Mouse (Mus musculus): ENCODE measurements around the gene Znrf1. TPM values are rescaled to one million over a fixed set of nuclear protein-coding genes. Genes with fewer than 3 reads are reported as not detected.

The Znrf1 gene
- polyA plus RNA-seq, 1 experiment from 2014 or later: 31.1 TPM

DNA sequence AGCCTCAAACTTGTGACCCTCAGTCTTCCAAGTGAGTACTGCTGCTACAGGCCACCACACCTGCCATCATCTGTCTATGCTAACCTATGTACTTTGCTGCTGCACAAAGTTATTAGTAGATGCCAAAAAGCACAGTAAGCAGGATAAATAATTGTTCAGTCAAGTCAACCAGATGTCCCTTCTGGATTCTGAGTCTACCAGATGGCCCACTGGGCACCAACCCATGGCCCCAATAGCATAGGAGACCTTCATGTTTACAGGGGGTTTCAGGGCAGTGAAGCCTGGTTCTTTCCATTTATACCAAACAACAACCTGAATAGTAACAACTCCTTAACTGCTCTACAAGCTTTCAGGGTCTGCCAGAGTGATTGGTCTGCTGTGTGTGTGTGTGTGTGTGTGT, 55.3 kb downstream of the Znrf1 start:
- no peaks in the 10 kb centered on the region for H3K9me3 ChIP-seq
- H3K9ac ChIP-seq: no peak overlapping the region
- ATAC-seq (ENCODE audit: insufficient read depth, low FRiP score, low read depth): no peak
- H3K4me1 ChIP-seq: peaks cover 22% of the 10 kb centered on the region
- H3K36me3 ChIP-seq: no peaks in the 10 kb centered on the region
- no peaks in the 10 kb centered on the region for H3K27me3 ChIP-seq (replicated peaks)
- H3K4me2 ChIP-seq: no peak overlapping the region
- no peak overlapping the region for H3K27ac ChIP-seq
- no peak overlapping the region for H3K4me3 ChIP-seq (replicated peaks)

GRCm38 (mm10) chr8:111592390-111592910, 56.6 kb downstream of the Znrf1 start:
- 65% methylated on average over 7 of the region's 7 CpGs for WGBS
- no peak overlapping the region for H3K9ac ChIP-seq
- H3K27me3 ChIP-seq (replicated peaks): no peaks in the 10 kb centered on the region
- no peak overlapping the region for H3K4me2 ChIP-seq
- no peak overlapping the region for H3K4me3 ChIP-seq (replicated peaks)
- peaks cover 34% of the 10 kb centered on the region for H3K4me1 ChIP-seq
- ATAC-seq (ENCODE audit: insufficient read depth, low FRiP score, low read depth): no peak
- no peak overlapping the region for H3K27ac ChIP-seq
- no peaks in the 10 kb centered on the region for H3K36me3 ChIP-seq
- H3K9me3 ChIP-seq: no peaks in the 10 kb centered on the region

DNA sequence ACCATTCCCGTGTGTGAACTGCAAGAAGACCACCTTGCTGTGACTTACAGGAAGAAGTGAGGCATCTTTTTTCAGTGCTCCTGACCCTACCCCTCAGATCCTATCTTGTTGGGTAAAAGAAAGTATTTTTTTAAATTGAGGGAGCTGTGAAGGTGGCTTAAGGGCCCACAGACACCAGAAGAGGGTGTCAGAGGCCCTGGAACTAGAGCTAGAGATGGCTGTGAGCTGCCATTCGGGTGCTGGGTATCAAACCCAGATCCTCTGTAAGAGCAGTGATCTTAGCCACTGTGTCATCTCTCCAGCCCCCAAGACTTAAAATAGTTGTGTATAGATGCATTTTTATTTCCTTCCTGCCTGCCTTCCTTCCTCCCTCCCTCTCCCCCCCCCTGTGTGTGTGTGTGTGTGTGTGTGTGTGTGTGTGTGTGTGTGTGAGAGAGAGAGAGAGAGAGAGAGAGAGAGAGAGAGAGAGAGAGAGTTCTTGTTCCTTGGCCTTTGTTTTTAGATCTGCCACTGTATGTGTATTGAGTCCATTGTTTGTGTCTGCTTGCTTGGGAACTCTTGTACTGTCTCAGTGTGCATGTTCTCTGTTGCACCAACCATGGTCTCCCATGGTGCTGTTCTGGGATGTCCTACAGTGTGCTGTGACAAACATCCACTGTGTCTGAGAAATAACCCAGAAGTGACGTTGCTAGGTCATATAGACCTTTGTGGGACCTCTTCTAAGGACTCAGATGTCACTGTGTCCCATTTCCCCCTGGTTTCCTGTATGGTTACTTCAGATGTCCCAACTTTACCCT, 58.3 kb downstream of the Znrf1 start:
- H3K9ac ChIP-seq: no peak overlapping the region
- no peak for ATAC-seq (ENCODE audit: insufficient read depth, low FRiP score, low read depth)
- H3K27me3 ChIP-seq (replicated peaks): no peaks in the 10 kb centered on the region
- H3K9me3 ChIP-seq: no peaks in the 10 kb centered on the region
- WGBS: 78% methylated on average over 3 of the region's 3 CpGs
- H3K4me1 ChIP-seq: peaks cover 40% of the 10 kb centered on the region
- H3K4me3 ChIP-seq (replicated peaks): no peak overlapping the region
- H3K36me3 ChIP-seq: no peaks in the 10 kb centered on the region
- H3K27ac ChIP-seq: no peak overlapping the region
- H3K4me2 ChIP-seq: no peak overlapping the region

DNA sequence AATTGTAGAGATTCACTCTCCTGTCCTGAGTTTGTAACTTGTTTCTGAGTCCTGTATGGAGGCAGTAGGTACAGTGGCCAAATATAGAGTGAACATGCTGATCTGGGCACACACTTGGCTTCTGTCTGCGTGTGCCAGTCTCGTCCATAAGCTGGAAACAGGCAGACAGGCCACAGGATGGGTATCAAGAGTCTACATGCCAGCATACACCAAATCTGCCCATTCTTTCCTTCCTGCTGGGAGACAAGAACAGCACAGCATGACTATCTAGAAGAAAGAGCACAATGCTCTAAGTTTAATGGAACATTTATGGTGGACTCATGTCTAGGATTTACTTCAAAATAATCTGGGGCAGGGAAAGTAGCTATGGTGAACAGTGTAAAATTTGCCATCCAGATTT, 59.1 kb downstream of the Znrf1 start:
- H3K4me2 ChIP-seq: no peak overlapping the region
- peaks cover 40% of the 10 kb centered on the region for H3K4me1 ChIP-seq
- H3K9me3 ChIP-seq: no peaks in the 10 kb centered on the region
- H3K4me3 ChIP-seq (replicated peaks): no peak overlapping the region
- 92% methylated on average over 2 of the region's 2 CpGs for WGBS
- H3K27me3 ChIP-seq (replicated peaks): no peaks in the 10 kb centered on the region
- no peak overlapping the region for H3K9ac ChIP-seq
- H3K36me3 ChIP-seq: no peaks in the 10 kb centered on the region
- 0 out of 2 replicates have a peak overlapping the region, but pooled peaks have one; percentile 83 for H3K27ac ChIP-seq
- ATAC-seq (ENCODE audit: insufficient read depth, low FRiP score, low read depth): no peak

DNA sequence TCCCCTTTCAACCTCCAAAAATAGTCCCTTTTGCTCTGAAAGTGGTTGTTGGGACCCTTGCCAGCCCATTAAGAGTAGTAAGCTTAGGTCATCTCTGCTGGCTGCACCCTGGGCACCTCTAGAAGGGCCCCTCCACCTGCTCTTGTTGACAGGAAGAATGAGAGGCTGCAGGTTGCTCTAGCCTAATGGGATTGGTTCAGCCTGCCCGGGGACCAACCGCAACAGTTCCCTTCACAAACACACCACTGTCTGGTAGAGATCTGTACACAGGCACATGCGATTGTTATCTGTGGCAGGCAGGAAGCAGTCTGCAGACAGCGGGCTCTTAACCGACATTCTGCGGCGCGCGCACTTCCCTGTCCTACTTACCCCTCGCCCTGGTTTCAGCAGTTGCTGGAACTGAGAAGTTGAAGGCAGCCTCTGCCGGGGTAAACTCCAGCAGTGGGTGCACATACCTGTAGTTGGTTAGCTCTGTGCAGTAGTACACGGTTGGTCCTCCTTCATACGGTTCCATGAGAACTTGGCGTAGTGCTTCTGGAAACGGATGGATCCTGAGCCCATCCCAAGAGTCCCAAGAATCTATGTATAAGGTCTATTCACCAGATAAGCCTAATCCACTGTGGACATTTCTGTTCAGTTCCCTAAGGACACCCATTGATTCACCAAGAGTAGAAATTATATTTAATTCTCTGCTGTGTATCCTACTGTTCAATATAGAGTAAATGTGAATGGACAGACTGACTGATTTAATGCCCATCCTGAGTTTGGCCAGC, 60.0 kb downstream of the Znrf1 start:
- H3K27me3 ChIP-seq (replicated peaks): no peaks in the 10 kb centered on the region
- 48% methylated on average over 15 of the region's 15 CpGs for WGBS

DNA sequence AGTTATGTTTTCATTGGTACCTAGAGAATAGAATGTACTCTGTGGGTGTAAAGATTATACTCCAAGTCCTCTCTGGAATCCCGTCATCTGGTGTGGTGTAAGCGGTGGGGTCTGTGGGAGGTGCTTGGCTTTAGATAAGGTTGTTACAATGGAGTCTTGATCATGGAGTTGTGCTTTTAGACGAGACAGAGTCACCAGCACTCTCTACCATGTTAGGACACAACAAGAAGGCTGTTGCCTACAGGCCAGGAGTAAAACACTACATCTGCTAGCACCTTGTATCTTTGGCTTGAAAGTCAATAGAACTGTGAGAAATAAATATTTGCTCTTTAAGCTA, 60.6 kb downstream of the Znrf1 start:
- 38% methylated on average over 3 of the region's 3 CpGs for WGBS

More for the DNA sequence above, 60.0 kb downstream of the Znrf1 start:
- Histone ChIP-seq H3K27ac (peak overlapping the region; percentile 83), H3K4me1 (peaks cover 40% of the 10 kb centered on the region), H3K36me3 (no peaks in the 10 kb centered on the region), H3K9ac (no peak overlapping the region), H3K4me3 (replicated peaks) (0 out of 2 replicates have a peak overlapping the region, but pooled peaks have one; percentile 1), H3K9me3 (no peaks in the 10 kb centered on the region), H3K4me2 (no peak overlapping the region; the same call in 1 of the 2 replicates)
- ATAC-seq (ENCODE audit: insufficient read depth, low FRiP score, low read depth): peak; percentile 72

GRCm38 (mm10) chr8:111597310-111597709, 61.4 kb downstream of the Znrf1 start:
- Histone ChIP-seq H3K27me3 (replicated peaks) (no peaks in the 10 kb centered on the region), H3K4me3 (replicated peaks) (no peak overlapping the region), H3K9me3 (no peaks in the 10 kb centered on the region), H3K4me1 (peaks cover 40% of the 10 kb centered on the region), H3K27ac (peak overlapping the region; percentile 83), H3K4me2 (peak overlapping the region; percentile 22; the same call in 1 of the 2 replicates), H3K36me3 (no peaks in the 10 kb centered on the region), H3K9ac (no peak overlapping the region)
- 10% methylated on average over 1 of the region's 1 CpGs for WGBS
- ATAC-seq (ENCODE audit: insufficient read depth, low FRiP score, low read depth): peak; percentile 65

More for the DNA sequence above, 60.6 kb downstream of the Znrf1 start:
- Histone ChIP-seq H3K9ac (no peak overlapping the region), H3K4me3 (replicated peaks) (no peak overlapping the region), H3K27ac (peak overlapping the region; percentile 83), H3K36me3 (no peaks in the 10 kb centered on the region), H3K9me3 (no peaks in the 10 kb centered on the region), H3K4me2 (no peak overlapping the region), H3K4me1 (peaks cover 40% of the 10 kb centered on the region), H3K27me3 (replicated peaks) (no peaks in the 10 kb centered on the region)
- no peak for ATAC-seq (ENCODE audit: insufficient read depth, low FRiP score, low read depth)

DNA sequence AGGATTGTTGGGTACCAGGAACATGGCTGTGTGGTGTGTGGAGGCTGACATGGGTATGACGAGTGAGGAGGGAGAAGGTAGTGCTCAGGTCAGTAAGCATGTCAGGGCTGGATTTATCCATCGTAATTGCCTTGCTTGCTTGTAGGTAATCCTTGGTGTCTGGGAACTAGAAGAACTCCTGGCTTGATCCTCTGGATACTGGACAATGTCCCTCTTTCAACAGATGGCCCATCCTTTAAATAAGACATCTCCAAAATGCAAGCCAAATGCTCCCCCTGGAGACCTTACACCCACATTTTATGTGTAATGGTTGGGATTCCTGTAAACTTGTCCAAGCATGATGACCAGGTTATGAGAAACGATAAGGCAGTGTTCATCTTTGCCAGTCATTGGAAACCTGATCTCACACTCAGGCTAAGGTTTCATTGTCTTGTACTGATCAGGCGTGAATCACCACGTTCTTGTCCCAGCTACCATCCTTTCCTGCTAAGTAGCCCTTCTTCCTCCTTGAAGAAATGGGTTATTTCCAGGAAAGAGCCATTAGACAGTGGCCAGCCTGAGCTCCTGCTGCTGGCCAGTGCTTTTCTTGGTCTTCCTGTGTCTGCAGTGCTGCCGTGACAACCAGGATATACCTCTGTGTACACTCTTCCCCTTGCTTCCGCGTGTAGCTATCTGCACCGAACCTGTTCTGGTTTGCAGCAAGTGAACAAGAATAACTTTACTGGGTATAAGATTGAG, 64.0 kb downstream of the Znrf1 start:
- H3K4me1 ChIP-seq: peaks cover 29% of the 10 kb centered on the region
- WGBS: 70% methylated on average over 9 of the region's 9 CpGs
- no peak overlapping the region for H3K9ac ChIP-seq
- no peak overlapping the region for H3K4me3 ChIP-seq (replicated peaks)
- H3K4me2 ChIP-seq: no peak overlapping the region
- H3K27ac ChIP-seq: no peak overlapping the region
- no peaks in the 10 kb centered on the region for H3K9me3 ChIP-seq
- no peak for ATAC-seq (ENCODE audit: insufficient read depth, low FRiP score, low read depth)
- H3K36me3 ChIP-seq: no peaks in the 10 kb centered on the region
- H3K27me3 ChIP-seq (replicated peaks): no peaks in the 10 kb centered on the region

- Histone ChIP-seq H3K4me1 (peaks cover 10% of the 10 kb centered on the region), H3K9me3 (no peaks in the 10 kb centered on the region), H3K27me3 (replicated peaks) (no peaks in the 10 kb centered on the region), H3K9ac (no peak overlapping the region), H3K27ac (no peak overlapping the region), H3K4me3 (replicated peaks) (no peak overlapping the region), H3K4me2 (no peak overlapping the region), H3K36me3 (0 out of 2 replicates have a peak, but pooled peaks cover 3% of the 10 kb centered on the region)
- no peak for ATAC-seq (ENCODE audit: insufficient read depth, low FRiP score, low read depth)
- 98% methylated on average over 4 of the region's 4 CpGs for WGBS
Observed at GRCm38 (mm10) chr8:111602050-111602449, 66.2 kb downstream of the Znrf1 start.

DNA sequence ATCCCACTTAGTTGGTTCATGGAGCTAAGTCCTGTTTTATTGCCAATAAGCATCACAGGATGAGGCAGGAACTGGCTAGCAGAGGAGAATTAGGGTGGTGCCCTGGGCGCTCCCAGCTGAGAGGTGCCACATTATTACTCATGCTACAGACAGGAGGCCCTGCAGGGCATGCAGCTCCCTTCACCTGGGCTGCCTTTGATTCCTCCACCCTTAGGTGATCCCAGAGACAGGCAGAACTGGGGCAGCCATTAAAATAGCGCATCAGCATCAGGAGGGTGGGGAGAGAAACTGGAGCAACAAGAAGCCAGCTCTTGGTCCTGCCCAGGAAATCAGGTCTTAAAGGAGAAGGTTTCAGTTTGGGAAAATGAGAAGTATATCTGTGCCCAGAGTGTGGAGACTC, 69.1 kb downstream of the Znrf1 start:
- no peak overlapping the region for H3K27ac ChIP-seq
- no peaks in the 10 kb centered on the region for H3K27me3 ChIP-seq (replicated peaks)
- H3K4me1 ChIP-seq: no peaks in the 10 kb centered on the region; the same call in 1 of the 2 replicates
- peaks cover 3% of the 10 kb centered on the region; the same call in 1 of the 2 replicates for H3K36me3 ChIP-seq
- H3K4me2 ChIP-seq: no peak overlapping the region
- no peak for ATAC-seq (ENCODE audit: insufficient read depth, low FRiP score, low read depth)
- no peak overlapping the region for H3K9ac ChIP-seq
- WGBS: 98% methylated on average over 2 of the region's 2 CpGs
- no peak overlapping the region for H3K4me3 ChIP-seq (replicated peaks)
- H3K9me3 ChIP-seq: no peaks in the 10 kb centered on the region

GRCm38 (mm10) chr8:111606961-111607360, 71.1 kb downstream of the Znrf1 start:
- Histone ChIP-seq H3K27ac (no peak overlapping the region), H3K27me3 (replicated peaks) (no peaks in the 10 kb centered on the region), H3K9me3 (no peaks in the 10 kb centered on the region), H3K36me3 (peaks cover 5% of the 10 kb centered on the region; the same call in 1 of the 2 replicates), H3K4me3 (replicated peaks) (no peak overlapping the region), H3K4me1 (no peaks in the 10 kb centered on the region; the same call in 1 of the 2 replicates), H3K4me2 (no peak overlapping the region), H3K9ac (no peak overlapping the region)
- no peak for ATAC-seq (ENCODE audit: insufficient read depth, low FRiP score, low read depth)
- WGBS: 81% methylated on average over 9 of the region's 9 CpGs
